Mouse (Mus musculus): Measurements from ENCODE around the gene Shoc2.

- TF ChIP-seq CTCF (conservative IDR thresholded peaks at IDR 0.05; ENCODE audit: low read length) (no peak), NANOG (IDR thresholded peaks at IDR 0.05; ENCODE audit: borderline replicate concordance, low read length) (no peak), POU5F1 (IDR thresholded peaks at IDR 0.05; ENCODE audit: borderline replicate concordance, low read length) (no peak)
These were observed 95.3 kb downstream of the Shoc2 start for GRCm38 (mm10) chr19:54039441-54039840.

All from E14TG2a.4 (cell line).